Mouse (Mus musculus) brain, embryonic 14.5 days (tissue): Measurements from ENCODE around the gene Cdh18. TPM values are rescaled to one million over a fixed set of nuclear protein-coding genes. Genes with fewer than 3 reads are reported as not detected.
"Not testable (repeated sequence)": the region's sequence is repeated elsewhere in the genome, so short reads cannot be mapped to it uniquely, and the experiment has no call there.

ENCODE experiments used
- DNase-seq: peaks from one replicate; pipeline ENCODE4 v3.0.0-alpha.2; 2011; ENCODE audit warnings: low read depth
- CTCF ChIP-seq: fragments of 200-500 bp; IDR thresholded peaks from 2 replicates; pipeline ENCODE4 v1.5.1; 2012; ENCODE audit warnings: inconsistent platforms, mild to moderate bottlenecking, moderate library complexity, borderline replicate concordance; ENCODE audit not compliant: insufficient read depth, insufficient read length; ENCODE audit errors: extremely low read depth
- POLR2A ChIP-seq: fragments of 200-500 bp; IDR thresholded peaks from 2 replicates; pipeline ENCODE4 v1.6.1; 2012; ENCODE audit warnings: mild to moderate bottlenecking, inconsistent platforms, borderline replicate concordance; ENCODE audit not compliant: poor library complexity, insufficient read depth, insufficient read length, severe bottlenecking; ENCODE audit errors: extremely low read depth
- polyA plus RNA-seq: library from polyadenylated mRNA; depleted of rRNA; stranded (reverse); fragments of >200 nt; gene quantifications from 2 replicates; pipeline ENCODE4 v1.2.3, GENCODE M21; 2012

Cdh18 gene
- polyA plus RNA-seq, 1 experiment: 7.3 TPM

GRCm38 (mm10) chr15:23134950-23135715 is 586.3 kb downstream of the Cdh18 start:
- TF ChIP-seq POLR2A (no peak), CTCF (no peak)
- peak; percentile 65 for DNase-seq

GRCm38 (mm10) chr15:23136971-23137370 is 588.1 kb downstream of the Cdh18 start:
- TF ChIP-seq POLR2A (no peak), CTCF (no peak)
- no peak for DNase-seq

GRCm38 (mm10) chr15:23142907-23143306 is 594.1 kb downstream of the Cdh18 start:
- DNase-seq: not testable (repeated sequence)

GRCm38 (mm10) chr15:23155883-23156282 is 607.1 kb downstream of the Cdh18 start:
- DNase-seq: no peak
- no peak for TF ChIP-seq POLR2A
- no peak for TF ChIP-seq CTCF

- TF ChIP-seq CTCF (no peak), POLR2A (no peak)
- peak; percentile 32 for DNase-seq
Measured at GRCm38 (mm10) chr15:23164869-23165268, 616.0 kb downstream of the Cdh18 start.

- TF ChIP-seq CTCF (no peak), POLR2A (no peak)
- peak; percentile 43 for DNase-seq
Measured at GRCm38 (mm10) chr15:23174623-23175022, 625.8 kb downstream of the Cdh18 start.

GRCm38 (mm10) chr15:23212068-23212467 is 663.2 kb downstream of the Cdh18 start:
- no peak for TF ChIP-seq CTCF
- no peak for TF ChIP-seq POLR2A
- DNase-seq: peak; percentile 51

GRCm38 (mm10) chr15:23230616-23231015 is 681.8 kb downstream of the Cdh18 start:
- DNase-seq: peak; percentile 13
- TF ChIP-seq POLR2A (no peak), CTCF (no peak)

- DNase-seq: peak; percentile 66
- no peak for TF ChIP-seq CTCF
Measured at GRCm38 (mm10) chr15:23257751-23258440, 709.1 kb downstream of the Cdh18 start.

GRCm38 (mm10) chr15:23278421-23278820 is 729.6 kb downstream of the Cdh18 start:
- no peak for TF ChIP-seq CTCF
- no peak for TF ChIP-seq POLR2A
- DNase-seq: peak; percentile 15

GRCm38 (mm10) chr15:23305018-23305417 is 756.2 kb downstream of the Cdh18 start:
- TF ChIP-seq POLR2A (no peak), CTCF (no peak)
- no peak for DNase-seq

- TF ChIP-seq CTCF (no peak), POLR2A (no peak)
- DNase-seq: no peak
Measured at GRCm38 (mm10) chr15:23316766-23317165, 767.9 kb downstream of the Cdh18 start.
